Mouse (Mus musculus) left cerebral cortex, postnatal 36 days (tissue): ENCODE measurements around the gene Ezh1. TPM values are rescaled to one million over a fixed set of nuclear protein-coding genes. Genes with fewer than 3 reads are reported as not detected.

Experiments used
- DNase-seq, 2 experiments: peaks; one replicate each; pipeline ENCODE4 v3.0.0; 2021 to 2022; ENCODE audit warnings: low spot score in 2 of 2, mixed read lengths in 1 of 2
- intact Hi-C: fragments of 180-260 bp; cut with DNase I; formaldehyde crosslinking; loops from one replicate; pipeline ENCODE4 v1.15.1; 2025
- total RNA-seq, 2 experiments: library from RNA; stranded (reverse); gene quantifications; 2 replicates each; pipeline ENCODE4 v1.2.3; 2021

Gene Ezh1
- total RNA-seq: 10 to 100 TPM; 47.8 to 52.1 TPM

- DNase-seq: peak; percentile 91
- intact Hi-C loops: no loop called here
These were observed at the start of gene Ezh1 for GRCm38 (mm10) chr11:101226065-101226701. Gene Ezh1, minus strand, starts transcription at chr11:101226463.

DNA sequence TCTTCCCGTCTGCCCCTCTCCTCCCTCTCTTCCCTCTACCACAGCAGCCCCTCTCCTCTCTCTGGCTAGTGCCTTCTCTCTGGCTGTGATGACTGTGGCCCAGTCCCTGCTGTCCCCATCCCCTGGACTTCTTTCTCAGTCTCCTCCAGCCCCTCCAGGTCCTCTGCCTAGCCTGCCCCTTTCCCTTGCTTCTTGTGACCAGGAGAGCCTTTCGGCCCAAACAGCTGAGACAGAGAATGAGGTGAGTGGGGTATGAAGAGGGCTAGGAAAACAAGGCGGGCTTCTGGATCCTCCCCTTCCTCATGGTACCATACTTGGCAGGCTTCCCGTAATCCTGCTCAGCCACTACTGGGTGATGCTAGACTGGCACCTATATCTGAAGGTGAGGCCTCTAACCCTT lies 49.0 kb upstream of the Ezh1 start:
- DNase-seq: no peak
- intact Hi-C loops: no loop called here

DNA sequence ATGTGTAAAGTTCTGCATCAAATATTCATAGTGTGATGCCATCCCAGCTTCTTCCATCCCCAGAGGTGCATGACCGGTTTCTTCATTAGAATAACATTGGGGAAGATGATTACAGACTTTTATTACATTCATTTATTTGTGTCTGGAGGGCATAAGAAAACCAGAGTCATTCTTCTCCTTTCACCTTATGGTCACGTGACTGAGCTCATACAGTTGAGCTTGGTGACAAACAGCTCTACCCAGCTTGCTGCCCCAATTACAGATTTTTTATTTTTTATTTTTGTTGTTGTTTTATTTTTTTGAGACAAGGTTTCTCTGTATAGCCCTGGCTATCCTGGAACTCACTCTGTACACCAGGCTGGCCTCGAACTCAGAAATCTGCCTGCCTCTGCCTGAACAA lies 46.2 kb upstream of the Ezh1 start:
- DNase-seq: no peak
- intact Hi-C loops: no loop called here

DNA sequence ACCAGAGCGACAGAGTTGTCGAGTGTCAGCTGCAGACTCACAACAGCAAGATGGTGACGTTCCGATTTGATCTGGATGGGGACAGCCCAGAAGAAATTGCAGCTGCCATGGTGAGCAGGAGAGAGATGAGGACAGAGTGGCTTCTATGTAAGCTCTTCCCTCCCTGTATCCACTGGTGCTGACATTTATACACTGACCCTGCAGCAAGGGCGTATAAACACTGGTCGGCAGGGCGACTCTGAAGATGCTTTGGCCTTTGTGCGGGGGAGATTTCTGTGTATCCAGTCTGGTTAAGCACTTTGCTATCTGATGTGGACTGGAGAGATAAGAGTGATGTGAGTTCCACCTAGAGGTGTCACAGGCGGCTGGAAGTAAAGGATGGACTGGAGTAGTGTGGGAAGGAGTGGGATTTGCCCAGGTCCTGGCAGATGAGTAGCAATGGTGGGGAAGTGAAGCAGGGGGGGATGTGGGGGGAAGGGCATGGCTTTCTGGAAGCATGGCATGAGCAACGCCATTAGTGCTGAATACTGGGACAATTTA lies 43.4 kb upstream of the Ezh1 start:
- DNase-seq: no peak
- intact Hi-C loops: no loop called here

DNA sequence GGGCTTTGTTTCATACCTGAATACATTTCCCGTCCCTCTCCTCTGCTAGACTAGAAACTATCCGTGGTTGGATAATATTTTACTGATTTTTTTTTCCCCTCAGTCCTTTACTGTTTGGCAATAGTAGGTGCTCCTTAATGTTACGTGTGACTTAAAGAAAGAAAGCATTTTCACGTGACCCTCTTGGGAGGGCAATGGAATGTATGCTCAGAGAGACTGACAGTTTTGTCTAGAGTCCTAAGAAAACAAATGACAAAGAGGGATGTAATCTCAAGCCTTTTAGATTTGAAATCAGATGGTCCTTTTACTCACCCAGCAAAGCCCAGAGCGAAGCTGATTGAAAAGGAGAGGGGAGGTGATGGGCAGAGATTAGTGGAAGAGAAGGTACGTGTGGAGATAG lies 39.6 kb upstream of the Ezh1 start:
- intact Hi-C loops: no loop called here
- no peak for DNase-seq

- intact Hi-C loops: no loop called here
- DNase-seq: no peak
These were observed 38.8 kb upstream of the Ezh1 start for GRCm38 (mm10) chr11:101264954-101265471.

DNA sequence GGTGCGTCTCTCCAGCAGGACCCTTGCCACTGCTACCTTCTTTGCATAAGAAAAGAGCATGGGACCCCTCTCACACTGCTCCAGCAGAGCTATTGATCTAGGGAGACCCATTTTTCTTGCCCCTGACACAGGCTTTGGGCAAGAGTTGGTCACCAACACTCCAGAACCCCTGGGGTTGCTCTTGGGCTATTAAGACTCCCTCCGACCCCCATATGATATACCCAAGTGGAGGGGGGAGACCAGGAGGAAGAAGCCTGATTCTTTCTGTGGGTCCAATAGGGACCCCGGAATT lies 37.7 kb upstream of the Ezh1 start:
- intact Hi-C loops: no loop called here
- no peak for DNase-seq

DNA sequence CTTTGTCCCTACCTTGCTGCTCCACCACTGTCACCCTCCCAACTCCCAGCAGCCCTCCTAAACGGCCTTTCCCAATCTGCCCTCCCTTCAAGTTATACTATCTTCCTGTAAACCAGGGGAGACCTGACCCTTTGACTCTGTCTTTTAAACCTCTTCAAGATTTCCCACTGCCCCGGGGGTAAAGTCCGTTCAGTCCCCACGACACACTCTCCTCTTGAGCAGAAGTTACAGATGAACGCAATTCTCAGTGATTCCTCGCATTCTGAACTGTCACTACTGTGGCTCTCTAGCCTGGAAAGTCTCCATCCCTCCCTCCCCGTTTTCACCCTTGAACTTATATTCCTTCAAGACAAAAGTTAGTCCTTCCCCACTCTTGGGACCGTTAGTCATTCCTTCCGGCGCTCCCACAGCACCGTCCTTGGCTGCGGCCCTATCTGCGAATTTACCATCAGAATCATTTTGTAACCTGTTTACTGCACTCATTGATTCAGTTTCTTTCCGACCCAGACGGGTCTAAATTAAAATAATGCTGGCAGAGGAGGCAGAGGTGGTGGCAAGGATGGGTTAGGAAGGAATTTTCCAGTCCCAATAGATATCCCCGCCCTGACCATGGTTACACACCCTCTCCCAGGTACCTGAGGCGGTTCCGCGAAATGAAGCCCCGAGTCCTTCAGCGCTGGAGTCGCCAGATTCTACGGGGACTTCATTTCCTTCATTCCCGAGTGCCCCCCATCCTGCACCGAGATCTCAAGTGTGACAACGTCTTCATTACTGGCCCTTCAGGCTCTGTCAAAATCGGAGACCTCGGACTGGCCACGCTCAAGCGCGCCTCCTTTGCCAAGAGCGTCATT lies 37.1 kb upstream of the Ezh1 start:
- intact Hi-C loops: no loop called here
- no peak for DNase-seq

- intact Hi-C loops: no loop called here
- DNase-seq: no peak
These were observed 36.2 kb upstream of the Ezh1 start for GRCm38 (mm10) chr11:101262272-101262967.

DNA sequence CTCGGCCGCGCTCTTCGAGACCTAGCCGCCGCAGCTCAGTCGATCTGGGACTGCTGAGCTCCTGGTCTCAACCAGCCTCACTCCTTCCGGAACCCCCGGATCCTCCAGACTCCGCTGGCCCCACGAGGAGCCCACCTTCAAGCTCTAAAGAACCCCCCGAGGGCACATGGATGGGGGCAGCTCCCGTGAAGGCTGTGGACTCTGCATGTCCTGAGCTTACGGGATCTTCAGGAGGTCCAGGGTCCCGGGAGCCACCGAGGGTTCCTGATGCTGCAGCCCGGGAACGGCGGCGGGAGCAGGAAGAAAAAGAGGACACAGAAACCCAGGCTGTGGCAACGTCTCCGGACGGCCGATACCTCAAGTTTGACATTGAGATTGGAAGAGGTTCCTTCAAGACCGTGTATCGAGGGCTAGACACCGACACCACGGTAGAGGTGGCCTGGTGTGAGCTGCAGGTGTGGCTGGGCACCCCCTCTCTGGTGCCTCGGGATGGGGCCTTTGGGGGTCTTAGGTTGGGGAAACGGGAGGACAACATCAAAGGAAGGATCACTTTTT lies 34.6 kb upstream of the Ezh1 start:
- intact Hi-C loops: no loop called here
- DNase-seq: no peak

DNA sequence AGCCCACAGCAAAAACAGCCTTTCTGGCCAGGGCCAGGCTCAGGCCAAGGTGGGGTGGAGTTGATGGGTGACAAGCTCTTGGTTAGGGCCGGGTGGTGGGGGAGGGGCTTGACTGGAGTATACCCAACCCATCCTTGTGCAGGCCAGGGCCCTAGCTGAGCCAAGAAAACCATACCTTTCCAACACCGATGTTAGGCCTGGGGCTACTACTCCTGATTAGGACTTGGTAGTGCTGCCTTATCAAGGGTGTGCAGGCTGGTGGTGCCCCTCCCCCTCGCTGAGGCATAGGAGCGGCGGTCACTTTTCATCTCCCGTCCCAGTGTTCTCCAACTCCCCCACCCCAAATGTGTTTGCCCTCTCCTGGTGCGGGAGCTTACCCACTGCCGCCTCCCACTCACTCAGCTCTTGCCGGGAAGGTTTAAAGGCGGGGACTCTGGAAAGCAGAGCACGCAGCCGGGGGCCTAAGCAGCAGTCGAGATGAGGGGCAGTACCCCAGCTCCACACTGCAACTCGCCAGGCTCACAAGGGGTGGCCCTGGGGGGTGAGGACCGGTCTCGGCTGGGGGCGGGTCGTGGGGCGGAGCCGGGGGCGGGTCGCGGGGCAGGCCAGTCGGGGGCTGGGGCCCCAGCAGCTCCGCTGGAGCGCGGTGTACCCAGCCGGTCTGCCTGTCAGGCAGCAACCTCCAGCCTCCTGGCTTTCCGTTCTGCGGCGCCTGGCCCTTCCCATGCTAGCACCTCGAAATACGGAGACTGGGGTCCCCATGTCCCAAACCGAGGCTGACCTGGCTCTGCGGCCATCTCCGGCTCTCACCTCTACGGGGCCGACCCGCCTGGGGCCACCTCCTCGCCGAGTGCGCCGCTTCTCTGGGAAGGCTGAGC lies 33.9 kb upstream of the Ezh1 start, which contains the start of gene Wnk4:
Gene Wnk4, plus strand, starts transcription at position 620 of the 878 bp plus-strand sequence.
- intact Hi-C loops: no loop called here
- DNase-seq: no peak

GRCm38 (mm10) chr11:101259261-101259712 lies 33.0 kb upstream of the Ezh1 start:
- intact Hi-C loops: no loop called here
- DNase-seq: peak; percentile 78 to 80

DNA sequence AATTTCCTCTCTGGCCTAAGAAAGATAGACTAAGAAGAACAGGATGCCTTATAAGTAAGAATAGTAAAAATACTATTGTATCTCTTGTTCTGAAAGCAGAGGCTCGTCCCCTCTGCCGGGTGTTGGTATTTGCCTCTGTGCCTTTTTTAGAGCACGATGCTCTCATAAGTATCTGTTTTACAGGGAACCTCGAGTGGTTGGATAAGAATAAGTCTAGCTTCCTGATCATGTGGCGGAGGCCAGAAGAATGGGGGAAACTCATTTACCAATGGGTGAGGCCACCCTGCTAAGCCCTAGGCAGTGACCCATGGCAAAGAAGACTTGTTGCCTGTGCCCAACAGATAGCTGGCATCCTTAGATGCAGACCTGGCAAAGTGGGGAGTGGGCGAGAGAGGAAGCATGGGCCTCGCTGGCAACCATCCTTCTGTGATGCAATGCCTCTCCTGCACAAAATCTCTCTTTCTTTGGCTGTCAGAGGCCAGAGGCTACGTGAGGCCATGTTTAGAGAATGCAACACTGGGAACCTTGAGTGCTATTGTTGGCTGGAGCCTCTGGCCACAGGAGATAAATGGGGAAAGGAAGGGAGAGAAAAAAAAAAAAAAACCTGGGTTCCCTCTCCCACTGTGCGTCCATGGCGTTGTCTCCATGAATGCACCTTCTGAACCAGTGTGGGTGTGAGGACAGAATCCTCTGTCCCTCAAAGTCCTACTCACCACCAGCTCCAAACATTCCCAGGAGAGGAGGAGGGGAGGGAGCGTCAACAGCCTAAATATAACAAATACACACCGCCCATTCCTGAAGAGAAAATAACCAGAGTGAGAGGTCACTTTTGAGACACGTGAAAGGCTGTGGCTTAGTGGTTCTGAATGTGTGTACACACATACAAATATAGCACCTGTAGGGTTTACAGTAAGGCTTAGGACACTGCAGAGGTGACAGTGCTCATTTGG lies 29.8 kb upstream of the Ezh1 start:
- DNase-seq: no peak

GRCm38 (mm10) chr11:101253613-101254389 lies 27.5 kb upstream of the Ezh1 start, which contains the start of gene Vps25:
Gene Vps25, plus strand, starts transcription at chr11:101253707.
- DNase-seq: peak; percentile 84 to 86
- intact Hi-C loops: loop anchor here (5.0 kb wide), 1 partner anchor 48 kb away; the partner anchor contains the start of gene Becn1

More for the DNA sequence above, 29.8 kb upstream of the Ezh1 start:
- intact Hi-C loops: no loop called here

DNA sequence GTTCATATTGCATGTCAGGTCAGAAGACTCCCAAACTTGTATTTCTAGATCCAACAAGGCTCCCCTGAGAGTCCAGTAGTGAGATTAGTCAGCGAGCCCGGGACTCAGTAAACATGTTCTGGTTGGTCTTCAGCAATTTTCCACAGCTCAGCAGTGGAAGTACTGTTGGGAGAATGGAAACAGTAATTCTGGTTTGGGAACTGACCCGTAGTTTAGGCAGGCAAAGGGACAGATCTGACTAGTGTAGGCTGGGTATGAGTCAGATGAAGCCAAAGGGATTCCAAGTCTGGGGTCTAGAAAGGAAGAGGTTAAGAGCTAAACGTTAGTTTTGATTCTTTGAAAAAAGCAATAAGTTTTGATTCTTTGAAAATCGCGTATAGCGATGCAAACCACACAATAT lies 26.7 kb upstream of the Ezh1 start:
- no peak for DNase-seq
- intact Hi-C loops: loop anchor here (5.0 kb wide), 1 partner anchor 49 kb away; the partner anchor contains the start of gene Becn1

GRCm38 (mm10) chr11:101251031-101251430 lies 24.8 kb upstream of the Ezh1 start:
- intact Hi-C loops: loop anchor here (5.0 kb wide), 1 partner anchor 51 kb away; the partner anchor contains the start of gene Becn1

More at GRCm38 (mm10) chr11:101251031-101251430, 24.8 kb upstream of the Ezh1 start:
- DNase-seq: no peak
